Mouse (Mus musculus): Measurements from ENCODE around the gene Birc5.

DNA sequence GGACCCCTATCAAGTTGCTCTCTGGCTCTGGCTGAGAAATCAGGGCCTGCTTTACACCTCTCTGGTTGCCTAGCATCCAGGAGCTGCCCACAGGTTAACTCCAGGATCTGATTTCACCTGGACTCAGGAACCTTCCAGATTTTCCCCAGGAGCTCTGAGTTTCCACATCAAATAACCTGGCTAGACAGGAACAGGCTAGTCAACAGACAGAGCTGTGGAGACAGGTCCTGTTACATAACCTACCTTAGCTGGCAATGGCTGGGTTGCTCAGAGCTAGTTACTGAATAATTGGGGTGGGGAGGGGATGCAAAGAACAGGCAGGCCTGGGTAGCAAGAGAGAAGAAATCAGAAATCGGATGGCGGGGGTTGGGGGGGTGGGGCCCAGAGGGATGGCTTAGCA lies 4.1 kb upstream of the Birc5 start:
- TF ChIP-seq CTCF (IDR thresholded peaks at IDR 0.05; ENCODE audit: low read depth, low read length), result no peak
- TF ChIP-seq POLR2A (IDR thresholded peaks at IDR 0.05; ENCODE audit: borderline replicate concordance, low read depth, low read length), result no peak
